Mouse (Mus musculus) embryonic facial prominence, embryonic 11.5 days (tissue): Measurements from ENCODE around the gene Mecom. TPM values are rescaled to one million over a fixed set of nuclear protein-coding genes. Genes with fewer than 3 reads are reported as not detected.

Experiments
- ATAC-seq: fragments of 200-750 bp; cut with Nextera tagmentation; replicated peaks from 2 replicates; pipeline ENCODE4 v1.8.0; 2017; ENCODE audit warnings: low read depth; ENCODE audit not compliant: insufficient number of reproducible peaks, low FRiP score, low TSS enrichment
- DNase-seq: peaks from one replicate; pipeline ENCODE4 v3.0.0-alpha.2; 2015; ENCODE audit warnings: low spot score
- H3K27ac ChIP-seq: fragments of 300-500 bp; sonication (generic); replicated peaks from 2 replicates; pipeline ENCODE4 v1.5.1; 2014; ENCODE audit warnings: mild to moderate bottlenecking, low read depth, low read length, control low read depth
- H3K27me3 ChIP-seq: fragments of 300-500 bp; sonication (generic); 2 replicates; pipeline ENCODE4 v1.6.1; 2014; ENCODE audit warnings: mild to moderate bottlenecking, low read length, moderate library complexity, mixed read lengths; ENCODE audit not compliant: control insufficient read depth, insufficient read depth
- H3K36me3 ChIP-seq: fragments of 300-500 bp; sonication (generic); replicated peaks from 2 replicates; pipeline ENCODE4 v1.6.1; 2014; ENCODE audit warnings: low read depth, mild to moderate bottlenecking, low read length, moderate library complexity, mixed read lengths; ENCODE audit not compliant: control insufficient read depth, insufficient read depth
- H3K4me1 ChIP-seq: fragments of 300-500 bp; sonication (generic); 2 replicates; pipeline ENCODE4 v1.6.1; 2014; ENCODE audit warnings: low read length, mixed read lengths; ENCODE audit not compliant: control insufficient read depth, insufficient read depth
- H3K4me2 ChIP-seq: fragments of 300-500 bp; sonication (generic); 2 replicates; pipeline ENCODE4 v1.6.1; 2014; ENCODE audit warnings: low read depth, mild to moderate bottlenecking, control low read depth, low read length, moderate library complexity
- H3K4me3 ChIP-seq: fragments of 300-500 bp; sonication (generic); 2 replicates; pipeline ENCODE4 v1.5.1; 2014; ENCODE audit warnings: low read depth, low read length, control low read depth
- H3K9ac ChIP-seq: fragments of 300-500 bp; sonication (generic); replicated peaks from 2 replicates; pipeline ENCODE4 v1.6.1; 2014; ENCODE audit warnings: mild to moderate bottlenecking, control low read depth, low read length
- H3K9me3 ChIP-seq: fragments of 300-500 bp; sonication (generic); replicated peaks from 2 replicates; pipeline ENCODE4 v1.6.1; 2016; ENCODE audit warnings: mild to moderate bottlenecking, low read length, inconsistent platforms, mixed read lengths; ENCODE audit not compliant: control insufficient read depth
- WGBS: fragments of 180-500 bp; shearing (Covaris S2); extraction: QIAGEN DNeasy Blood & Tissue Kit; methylation state at CpG from one replicate; pipeline ENCODE4 v1.1.7; 2014; 5-methylcytosine and 5-hydroxymethylcytosine counted together
- polyA plus RNA-seq: library from polyadenylated mRNA; unstranded; fragments of >200 nt; fragmentation: Nextera tagmentation; extraction: Ambion mirVana; gene quantifications from 2 replicates; pipeline ENCODE4 v1.2.1, GENCODE M21; 2014

Gene Mecom
- polyA plus RNA-seq, 1 experiment from 2014 or later, result 48.4 TPM

DNA sequence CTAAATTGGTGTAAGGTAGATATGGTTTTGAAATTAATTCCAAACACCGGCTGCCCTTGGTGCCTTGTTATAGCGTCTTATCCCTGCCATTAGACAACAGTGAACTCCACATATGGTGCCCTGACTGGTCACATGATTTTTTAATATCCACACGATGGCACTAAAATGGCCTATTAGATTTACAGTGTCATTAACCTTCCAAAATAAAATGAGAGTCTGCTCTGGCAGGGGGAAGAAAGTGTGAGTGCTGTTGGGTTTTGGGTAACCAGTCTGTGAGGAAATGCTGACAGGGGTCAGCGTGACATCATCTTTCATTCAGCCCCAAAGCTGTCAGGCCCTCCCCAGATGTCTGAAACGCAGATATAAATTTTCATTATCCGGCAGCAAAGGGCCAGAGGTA is 461.7 kb downstream of the Mecom start:
- no peak overlapping the region for H3K27ac ChIP-seq
- no peak overlapping the region for H3K9ac ChIP-seq
- no peak overlapping the region for H3K4me2 ChIP-seq
- H3K9me3 ChIP-seq, result no peaks in the 10 kb centered on the region
- no peak for DNase-seq
- H3K27me3 ChIP-seq, result no peaks in the 10 kb centered on the region
- no peak for ATAC-seq
- no peaks in the 10 kb centered on the region for H3K4me1 ChIP-seq
- H3K4me3 ChIP-seq, result no peak overlapping the region
- no peaks in the 10 kb centered on the region for H3K36me3 ChIP-seq
- WGBS, result 66% methylated on average over 6 of the region's 6 CpGs

DNA sequence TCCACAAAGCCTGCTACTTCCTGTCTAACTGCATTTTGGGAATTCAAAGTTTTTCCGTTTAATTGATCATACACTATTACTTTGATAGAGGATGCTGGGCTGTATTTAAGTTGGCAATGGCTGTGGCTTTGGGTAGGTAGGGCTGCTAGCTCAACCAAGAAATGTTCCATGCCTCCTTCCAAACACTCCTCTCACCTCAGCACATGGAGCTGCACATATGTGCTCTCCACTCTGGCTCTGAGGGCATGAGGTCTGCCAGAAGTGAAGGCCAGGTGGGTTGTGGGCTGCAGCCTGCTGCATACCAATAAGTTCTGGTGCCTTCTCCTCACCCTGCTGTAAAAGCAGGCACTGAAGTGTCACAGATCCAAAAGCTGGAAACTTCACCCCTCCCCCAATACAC is 464.0 kb downstream of the Mecom start:
- H3K9me3 ChIP-seq, result no peaks in the 10 kb centered on the region
- ATAC-seq (no peak), DNase-seq (no peak)
- no peaks in the 10 kb centered on the region for H3K27me3 ChIP-seq
- H3K4me2 ChIP-seq, result no peak overlapping the region
- H3K27ac ChIP-seq, result no peak overlapping the region
- 74% methylated on average over 1 of the region's 1 CpGs for WGBS
- no peak overlapping the region for H3K4me3 ChIP-seq
- H3K36me3 ChIP-seq, result no peaks in the 10 kb centered on the region
- H3K9ac ChIP-seq, result no peak overlapping the region
- no peaks in the 10 kb centered on the region for H3K4me1 ChIP-seq

DNA sequence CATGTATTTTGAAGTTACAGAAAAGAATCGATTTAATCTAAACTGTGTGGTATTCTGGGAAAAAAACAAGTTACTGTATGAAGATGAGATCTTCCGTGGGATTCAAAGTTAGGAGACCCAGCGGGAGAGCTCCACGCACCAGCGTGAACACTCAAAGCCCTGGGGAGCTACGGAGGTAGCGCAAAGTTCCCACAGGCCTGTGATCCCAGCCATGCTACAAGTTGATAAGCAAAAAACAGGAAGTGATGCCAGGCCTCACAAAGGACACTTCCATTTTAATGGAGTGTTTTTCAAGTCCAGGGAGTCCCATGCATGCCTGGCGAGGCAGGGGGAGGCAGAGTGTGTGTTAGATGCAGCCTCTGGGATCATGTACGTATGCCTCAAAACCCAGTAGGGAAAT is 464.5 kb downstream of the Mecom start:
- no peak overlapping the region for H3K4me2 ChIP-seq
- no peak overlapping the region for H3K27ac ChIP-seq
- H3K36me3 ChIP-seq, result no peaks in the 10 kb centered on the region
- 82% methylated on average over 9 of the region's 9 CpGs for whole genome bisulfite sequencing
- no peak for ATAC-seq
- no peak overlapping the region for H3K9ac ChIP-seq
- no peaks in the 10 kb centered on the region for H3K9me3 ChIP-seq
- no peak overlapping the region for H3K4me3 ChIP-seq
- H3K27me3 ChIP-seq, result no peaks in the 10 kb centered on the region
- no peak for DNase-seq
- H3K4me1 ChIP-seq, result no peaks in the 10 kb centered on the region

DNA sequence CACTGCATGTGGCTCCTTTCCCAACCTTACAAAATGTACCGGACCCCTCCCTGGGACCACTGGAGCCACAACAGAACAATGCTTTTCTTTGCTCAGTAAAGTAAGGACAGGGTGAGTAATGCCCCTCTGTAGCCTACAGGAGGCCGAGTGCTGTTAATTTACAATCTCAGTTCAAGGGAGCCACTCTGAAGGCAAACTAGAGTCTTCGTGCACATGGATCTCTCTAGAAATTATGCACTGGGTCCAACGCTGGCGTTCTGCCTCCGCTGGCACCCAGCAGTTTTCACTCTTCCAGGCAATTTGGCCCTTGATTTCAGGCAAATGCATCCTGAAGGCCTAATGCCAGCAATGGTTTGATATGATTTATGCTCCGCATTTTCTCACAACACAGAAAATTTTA is 467.0 kb downstream of the Mecom start:
- Histone ChIP-seq H3K4me1 (no peaks in the 10 kb centered on the region), H3K9ac (no peak overlapping the region), H3K36me3 (no peaks in the 10 kb centered on the region), H3K9me3 (no peaks in the 10 kb centered on the region), H3K27ac (no peak overlapping the region), H3K4me3 (no peak overlapping the region), H3K4me2 (no peak overlapping the region), H3K27me3 (no peaks in the 10 kb centered on the region)
- ATAC-seq (no peak), DNase-seq (no peak)
- WGBS, result 79% methylated on average over 7 of the region's 7 CpGs

DNA sequence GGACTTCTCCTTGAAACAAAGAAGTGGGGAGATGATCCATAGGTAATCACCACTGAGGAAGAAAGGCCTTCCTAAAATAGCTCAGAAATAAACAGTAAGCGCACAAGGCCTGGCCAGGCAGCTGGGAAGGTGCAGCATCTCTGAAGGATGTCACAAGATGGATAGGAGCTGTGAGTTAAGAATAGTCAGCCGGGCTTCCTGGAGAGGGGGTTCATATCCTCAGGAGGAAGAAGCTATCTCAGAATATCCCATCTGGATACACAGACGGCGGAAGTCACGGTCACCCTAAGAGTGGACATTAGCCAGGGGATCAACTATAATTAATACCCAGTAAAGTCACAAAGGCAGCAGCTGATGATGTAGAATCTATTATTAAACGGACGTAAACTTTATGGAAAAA is 471.3 kb downstream of the Mecom start:
- Histone ChIP-seq H3K9me3 (no peaks in the 10 kb centered on the region), H3K4me1 (no peaks in the 10 kb centered on the region), H3K4me3 (no peak overlapping the region), H3K27ac (no peak overlapping the region), H3K36me3 (no peaks in the 10 kb centered on the region), H3K9ac (no peak overlapping the region), H3K27me3 (no peaks in the 10 kb centered on the region), H3K4me2 (no peak overlapping the region)
- WGBS, result 88% methylated on average over 7 of the region's 7 CpGs
- ATAC-seq (no peak), DNase-seq (no peak)

GRCm38 (mm10) chr3:30071271-30071670 is 476.5 kb downstream of the Mecom start:
- Histone ChIP-seq H3K36me3 (no peaks in the 10 kb centered on the region), H3K4me2 (no peak overlapping the region), H3K9me3 (no peaks in the 10 kb centered on the region), H3K4me1 (no peaks in the 10 kb centered on the region), H3K27me3 (no peaks in the 10 kb centered on the region), H3K4me3 (no peak overlapping the region), H3K27ac (no peak overlapping the region), H3K9ac (no peak overlapping the region)
- no peak for DNase-seq
- no peak for ATAC-seq

GRCm38 (mm10) chr3:30066519-30066918 is 481.3 kb downstream of the Mecom start:
- no peak for ATAC-seq

DNA sequence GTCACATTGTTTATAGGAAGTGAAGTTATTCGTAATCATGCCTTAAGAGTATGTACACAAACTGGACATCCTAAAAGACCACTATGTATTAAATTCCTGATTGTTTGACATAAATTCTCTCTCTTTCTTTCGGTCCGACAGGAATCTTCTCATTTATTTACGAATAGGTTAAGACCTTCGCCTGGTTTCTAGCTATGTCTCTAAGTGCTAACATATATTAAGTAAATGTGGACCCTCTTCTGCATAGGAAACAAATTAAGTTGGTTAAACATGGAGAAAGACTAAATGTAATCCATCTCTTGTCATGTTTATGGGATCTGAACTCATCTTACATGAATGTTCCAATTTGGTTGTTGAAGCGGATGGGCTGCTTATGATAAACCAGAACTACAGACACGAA is 487.8 kb downstream of the Mecom start:
- H3K27ac ChIP-seq, result no peak overlapping the region
- no peaks in the 10 kb centered on the region for H3K4me1 ChIP-seq
- 88% methylated on average over 7 of the region's 7 CpGs for WGBS
- no peaks in the 10 kb centered on the region for H3K9me3 ChIP-seq
- H3K4me3 ChIP-seq, result no peak overlapping the region
- H3K36me3 ChIP-seq, result no peaks in the 10 kb centered on the region
- H3K4me2 ChIP-seq, result no peak overlapping the region
- DNase-seq, result no peak
- ATAC-seq, result no peak
- no peaks in the 10 kb centered on the region for H3K27me3 ChIP-seq
- no peak overlapping the region for H3K9ac ChIP-seq

More at GRCm38 (mm10) chr3:30066519-30066918, 481.3 kb downstream of the Mecom start:
- Histone ChIP-seq H3K27ac (no peak overlapping the region), H3K27me3 (no peaks in the 10 kb centered on the region), H3K36me3 (no peaks in the 10 kb centered on the region), H3K4me1 (no peaks in the 10 kb centered on the region), H3K4me3 (no peak overlapping the region), H3K9me3 (no peaks in the 10 kb centered on the region), H3K4me2 (no peak overlapping the region), H3K9ac (no peak overlapping the region)
- WGBS, result 82% methylated on average over 7 of the region's 7 CpGs
- DNase-seq, result no peak
